Mouse (Mus musculus) liver, embryonic 11.5 days (tissue): ENCODE results near the gene Fam129a. TPM values are rescaled to one million over a fixed set of nuclear protein-coding genes. Genes with fewer than 3 reads are reported as not detected.
"Not testable (repeated sequence)": the region's sequence is repeated elsewhere in the genome, so short reads cannot be mapped to it uniquely, and the experiment has no call there.

Experiments used
- ATAC-seq: fragments of 200-750 bp; cut with Nextera tagmentation; replicated peaks from 2 replicates; pipeline ENCODE4 v1.8.0; 2017; ENCODE audit warnings: moderate number of reproducible peaks, mild to moderate bottlenecking, moderate TSS enrichment, moderate library complexity; ENCODE audit not compliant: low FRiP score
- DNase-seq: peaks from one replicate; pipeline ENCODE4 v3.0.0-alpha.2; 2017; ENCODE audit warnings: low spot score
- H3K27ac ChIP-seq: fragments of 300-500 bp; sonication (generic); 2 replicates; pipeline ENCODE4 v1.5.1; 2014; ENCODE audit warnings: mild to moderate bottlenecking, low read depth, low read length, control low read depth
- H3K27me3 ChIP-seq: fragments of 300-500 bp; sonication (generic); replicated peaks from 2 replicates; pipeline ENCODE4 v1.6.1; 2014; ENCODE audit warnings: low read length, mixed read lengths; ENCODE audit not compliant: control insufficient read depth, insufficient read depth
- H3K36me3 ChIP-seq: fragments of 300-500 bp; sonication (generic); 2 replicates; pipeline ENCODE4 v1.6.1; 2014; ENCODE audit warnings: mild to moderate bottlenecking, low read length, moderate library complexity, mixed read lengths; ENCODE audit not compliant: control insufficient read depth, insufficient read depth
- H3K4me1 ChIP-seq: fragments of 300-500 bp; sonication (generic); replicated peaks from 2 replicates; pipeline ENCODE4 v1.6.1; 2014; ENCODE audit warnings: low read length, mixed read lengths; ENCODE audit not compliant: control insufficient read depth, insufficient read depth
- H3K4me2 ChIP-seq: fragments of 300-500 bp; sonication (generic); 2 replicates; pipeline ENCODE4 v1.6.1; 2014; ENCODE audit warnings: mild to moderate bottlenecking, control low read depth, moderate library complexity
- H3K4me3 ChIP-seq: fragments of 300-500 bp; sonication (generic); 2 replicates; pipeline ENCODE4 v1.5.1; 2014; ENCODE audit warnings: low read depth, low read length, control low read depth
- H3K9ac ChIP-seq: fragments of 300-500 bp; sonication (generic); 2 replicates; pipeline ENCODE4 v1.6.1; 2014; ENCODE audit warnings: low read depth, low read length, control low read depth
- H3K9me3 ChIP-seq: fragments of 300-500 bp; sonication (generic); 2 replicates; pipeline ENCODE4 v1.6.1; 2016; ENCODE audit warnings: low read length, inconsistent platforms, mixed read lengths; ENCODE audit not compliant: control insufficient read depth
- WGBS: fragments of 180-500 bp; shearing (Covaris S2); extraction: QIAGEN DNeasy Blood & Tissue Kit; methylation state at CpG from one replicate; pipeline ENCODE4 v1.1.7; 2014; 5-methylcytosine and 5-hydroxymethylcytosine counted together
- polyA plus RNA-seq: library from polyadenylated mRNA; unstranded; fragments of >200 nt; fragmentation: Nextera tagmentation; extraction: Ambion mirVana; gene quantifications from 2 replicates; pipeline ENCODE4 v1.2.1, GENCODE M21; 2014

Fam129a gene
- polyA plus RNA-seq, 1 experiment from 2014 or later, result 3.0 TPM

- ATAC-seq, result no peak
- H3K27me3 ChIP-seq, result no peaks in the 10 kb centered on the region
Measured at GRCm38 (mm10) chr1:151726358-151726757, 155.4 kb downstream of the Fam129a start.

GRCm38 (mm10) chr1:151728141-151728540 is 157.2 kb downstream of the Fam129a start:
- ATAC-seq (no peak), DNase-seq (no peak)
- WGBS, result 48% methylated on average over 4 of the region's 4 CpGs
- H3K9me3 ChIP-seq, result no peaks in the 10 kb centered on the region
- H3K36me3 ChIP-seq, result no peaks in the 10 kb centered on the region
- H3K27me3 ChIP-seq, result no peaks in the 10 kb centered on the region
- no peak overlapping the region for H3K4me3 ChIP-seq
- no peak overlapping the region for H3K27ac ChIP-seq
- no peak overlapping the region for H3K9ac ChIP-seq
- 0 out of 2 replicates have a peak, but pooled peaks cover 2% of the 10 kb centered on the region for H3K4me1 ChIP-seq
- H3K4me2 ChIP-seq, result no peak overlapping the region

More at GRCm38 (mm10) chr1:151726358-151726757, 155.4 kb downstream of the Fam129a start:
- WGBS, result 86% methylated on average over 6 of the region's 6 CpGs
- Histone ChIP-seq H3K4me3 (no peak overlapping the region), H3K27ac (no peak overlapping the region), H3K4me1 (0 out of 2 replicates have a peak, but pooled peaks cover 2% of the 10 kb centered on the region), H3K9me3 (no peaks in the 10 kb centered on the region), H3K36me3 (no peaks in the 10 kb centered on the region), H3K4me2 (no peak overlapping the region), H3K9ac (no peak overlapping the region)
- no peak for DNase-seq

- WGBS, result 75% methylated on average over 2 of the region's 2 CpGs
- Histone ChIP-seq H3K4me2 (no peak overlapping the region), H3K27ac (no peak overlapping the region), H3K4me1 (no peaks in the 10 kb centered on the region), H3K9ac (no peak overlapping the region), H3K9me3 (no peaks in the 10 kb centered on the region), H3K36me3 (no peaks in the 10 kb centered on the region), H3K27me3 (no peaks in the 10 kb centered on the region), H3K4me3 (no peak overlapping the region)
- DNase-seq (no peak), ATAC-seq (no peak)
Measured at GRCm38 (mm10) chr1:151737146-151737545, 166.2 kb downstream of the Fam129a start.

GRCm38 (mm10) chr1:151741199-151741621 is 170.2 kb downstream of the Fam129a start:
- 44% methylated on average over 7 of the region's 7 CpGs for WGBS
- no peak overlapping the region for H3K4me3 ChIP-seq
- no peak overlapping the region for H3K9ac ChIP-seq
- H3K9me3 ChIP-seq, result no peaks in the 10 kb centered on the region
- H3K4me1 ChIP-seq, result no peaks in the 10 kb centered on the region
- DNase-seq (no peak), ATAC-seq (peak; percentile 92)
- no peak overlapping the region for H3K27ac ChIP-seq
- H3K4me2 ChIP-seq, result peak overlapping the region; percentile 19; the same call in 1 of the 2 replicates
- no peaks in the 10 kb centered on the region for H3K27me3 ChIP-seq
- H3K36me3 ChIP-seq, result no peaks in the 10 kb centered on the region

- DNase-seq, H3K27ac ChIP-seq, H3K4me1 ChIP-seq, H3K4me2 ChIP-seq, H3K4me3 ChIP-seq, ATAC-seq, H3K27me3 ChIP-seq, H3K9me3 ChIP-seq, H3K9ac ChIP-seq, H3K36me3 ChIP-seq: not testable (repeated sequence)
- 91% methylated on average over 2 of the region's 2 CpGs for WGBS
Measured at GRCm38 (mm10) chr1:151749894-151750293, 178.9 kb downstream of the Fam129a start.

GRCm38 (mm10) chr1:151752946-151753345 is 182.0 kb downstream of the Fam129a start:
- Histone ChIP-seq H3K4me2 (no peak overlapping the region), H3K36me3 (no peaks in the 10 kb centered on the region), H3K4me1 (peaks cover 23% of the 10 kb centered on the region), H3K27me3 (no peaks in the 10 kb centered on the region), H3K27ac (no peak overlapping the region), H3K9me3 (no peaks in the 10 kb centered on the region), H3K9ac (no peak overlapping the region), H3K4me3 (no peak overlapping the region)
- ATAC-seq, result no peak
- 72% methylated on average over 4 of the region's 4 CpGs for WGBS
- no peak for DNase-seq

GRCm38 (mm10) chr1:151753374-151753929 is 182.5 kb downstream of the Fam129a start:
- peak overlapping the region; percentile 94 for H3K4me3 ChIP-seq
- H3K9ac ChIP-seq, result no peak overlapping the region; the same call in 1 of the 2 replicates

GRCm38 (mm10) chr1:151754028-151754489 is 183.1 kb downstream of the Fam129a start:
- Histone ChIP-seq H3K4me1 (peaks cover 24% of the 10 kb centered on the region), H3K9ac (peak overlapping the region; percentile 30), H3K9me3 (no peaks in the 10 kb centered on the region), H3K27me3 (no peaks in the 10 kb centered on the region), H3K36me3 (no peaks in the 10 kb centered on the region), H3K4me2 (peak overlapping the region; percentile 63), H3K4me3 (peak overlapping the region; percentile 94), H3K27ac (0 out of 2 replicates have a peak overlapping the region, but pooled peaks have one; percentile 11)
- ATAC-seq, result no peak
- DNase-seq, result peak; percentile 36
- WGBS, result 30% methylated on average over 10 of the region's 10 CpGs

More at GRCm38 (mm10) chr1:151753374-151753929, 182.5 kb downstream of the Fam129a start:
- WGBS, result 47% methylated on average over 8 of the region's 8 CpGs
- ATAC-seq (no peak), DNase-seq (no peak)
- H3K27ac ChIP-seq, result 0 out of 2 replicates have a peak overlapping the region, but pooled peaks have one; percentile 11
- H3K9me3 ChIP-seq, result no peaks in the 10 kb centered on the region
- H3K4me2 ChIP-seq, result peak overlapping the region; percentile 63
- H3K4me1 ChIP-seq, result peaks cover 23% of the 10 kb centered on the region
- no peaks in the 10 kb centered on the region for H3K36me3 ChIP-seq
- H3K27me3 ChIP-seq, result no peaks in the 10 kb centered on the region
